Mouse (Mus musculus) thymus, adult 2 months (tissue): ENCODE results near the gene Sgsm3. TPM values are rescaled to one million over a fixed set of nuclear protein-coding genes. Genes with fewer than 3 reads are reported as not detected.

Experiments
- DNase-seq: peaks from one replicate; pipeline ENCODE4 v3.0.0; 2021
- H3K27ac ChIP-seq: fragments of 200-500 bp; 2 replicates; pipeline ENCODE4 v1.5.1; 2012; ENCODE audit warnings: low read length, control low read depth; ENCODE audit not compliant: control insufficient read depth, insufficient read depth
- H3K27me3 ChIP-seq: fragments of 200-500 bp; 2 replicates; pipeline ENCODE4 v1.6.1; 2012; ENCODE audit warnings: mild to moderate bottlenecking, low read length, moderate library complexity, mixed read lengths; ENCODE audit not compliant: control insufficient read depth, insufficient read depth
- H3K36me3 ChIP-seq: fragments of 200-500 bp; 2 replicates; pipeline ENCODE4 v1.6.1; 2012; ENCODE audit warnings: mild to moderate bottlenecking, low read length, moderate library complexity; ENCODE audit not compliant: control insufficient read depth, insufficient read depth
- H3K4me1 ChIP-seq: fragments of 200-500 bp; replicated peaks from 2 replicates; pipeline ENCODE4 v1.6.1; 2012; ENCODE audit warnings: low read length; ENCODE audit not compliant: control insufficient read depth, insufficient read depth
- H3K4me3 ChIP-seq: fragments of 200-500 bp; 2 replicates; pipeline ENCODE4 v1.5.1; 2012; ENCODE audit warnings: mild to moderate bottlenecking, low read length, control low read depth, moderate library complexity; ENCODE audit not compliant: control insufficient read depth, insufficient read depth
- CTCF ChIP-seq: fragments of 200-500 bp; IDR thresholded peaks from 2 replicates; pipeline ENCODE4 v1.5.1; 2012; ENCODE audit warnings: mild to moderate bottlenecking, control low read depth, low read length, moderate library complexity, borderline replicate concordance; ENCODE audit not compliant: control insufficient read depth, poor library complexity, insufficient read depth; ENCODE audit errors: extremely low read depth
- POLR2A ChIP-seq: fragments of 200-500 bp; IDR thresholded peaks from 2 replicates; pipeline ENCODE4 v1.6.1; 2012; ENCODE audit warnings: mild to moderate bottlenecking, low read length, control low read depth, moderate library complexity; ENCODE audit not compliant: control insufficient read depth, poor library complexity, insufficient read depth; ENCODE audit errors: extremely low read depth
- WGBS: fragments of 180-500 bp; shearing (Covaris S2); methylation state at CpG from one replicate; pipeline ENCODE4 v1.1.7; 2018; 5-methylcytosine and 5-hydroxymethylcytosine counted together
- polyA plus RNA-seq: library from polyadenylated mRNA; depleted of rRNA; stranded (reverse); fragments of >200 nt; gene quantifications from 2 replicates; pipeline ENCODE4 v1.2.3, GENCODE M21; 2012

The Sgsm3 gene
- polyA plus RNA-seq, 1 experiment, result 18.5 TPM

GRCm38 (mm10) chr15:81021377-81021776 lies 43.8 kb downstream of the Sgsm3 start:
- TF ChIP-seq CTCF, result no peak
- TF ChIP-seq POLR2A, result no peak
- WGBS, result 65% methylated on average over 6 of the region's 6 CpGs
- H3K4me3 ChIP-seq, result no peak overlapping the region
- no peak for DNase-seq
- H3K4me1 ChIP-seq, result no peaks in the 10 kb centered on the region
- H3K36me3 ChIP-seq, result peaks cover 65% of the 10 kb centered on the region
- H3K27ac ChIP-seq, result no peak overlapping the region
- no peaks in the 10 kb centered on the region for H3K27me3 ChIP-seq

GRCm38 (mm10) chr15:81022437-81022836 lies 44.9 kb downstream of the Sgsm3 start:
- TF ChIP-seq POLR2A (no peak), CTCF (no peak)
- 94% methylated on average over 7 of the region's 7 CpGs for WGBS
- no peak for DNase-seq
- Histone ChIP-seq H3K36me3 (peaks cover 57% of the 10 kb centered on the region), H3K4me3 (no peak overlapping the region), H3K4me1 (no peaks in the 10 kb centered on the region), H3K27me3 (no peaks in the 10 kb centered on the region), H3K27ac (no peak overlapping the region)

- Histone ChIP-seq H3K4me3 (no peak overlapping the region), H3K36me3 (peaks cover 45% of the 10 kb centered on the region), H3K27ac (no peak overlapping the region), H3K4me1 (peaks cover 2% of the 10 kb centered on the region; the same call in 1 of the 2 replicates), H3K27me3 (no peaks in the 10 kb centered on the region)
- no peak for DNase-seq
- TF ChIP-seq POLR2A (no peak), CTCF (no peak)
- 96% methylated on average over 9 of the region's 9 CpGs for WGBS
Observed at GRCm38 (mm10) chr15:81023842-81024241, 46.3 kb downstream of the Sgsm3 start.

GRCm38 (mm10) chr15:81026901-81027300 lies 49.3 kb downstream of the Sgsm3 start:
- WGBS, result 93% methylated on average over 5 of the region's 5 CpGs
- H3K4me3 ChIP-seq, result no peak overlapping the region
- DNase-seq, result no peak
- H3K4me1 ChIP-seq, result peaks cover 2% of the 10 kb centered on the region; the same call in 1 of the 2 replicates
- TF ChIP-seq POLR2A (no peak), CTCF (no peak)
- H3K36me3 ChIP-seq, result peaks cover 14% of the 10 kb centered on the region
- no peaks in the 10 kb centered on the region for H3K27me3 ChIP-seq
- no peak overlapping the region for H3K27ac ChIP-seq

GRCm38 (mm10) chr15:81027378-81028173 lies 50.0 kb downstream of the Sgsm3 start:
- DNase-seq, result peak; percentile 79
- H3K4me1 ChIP-seq, result peaks cover 2% of the 10 kb centered on the region; the same call in 1 of the 2 replicates
- TF ChIP-seq CTCF (peak; percentile 40; the same call in 1 of the 2 replicates), POLR2A (no peak)
- peaks cover 8% of the 10 kb centered on the region for H3K36me3 ChIP-seq
- no peak overlapping the region for H3K4me3 ChIP-seq
- H3K27ac ChIP-seq, result no peak overlapping the region
- no peaks in the 10 kb centered on the region for H3K27me3 ChIP-seq
- WGBS, result 50% methylated on average over 8 of the region's 8 CpGs

GRCm38 (mm10) chr15:81030891-81031425 lies 53.4 kb downstream of the Sgsm3 start:
- Histone ChIP-seq H3K4me1 (peaks cover 34% of the 10 kb centered on the region), H3K27me3 (no peaks in the 10 kb centered on the region), H3K4me3 (no peak overlapping the region), H3K36me3 (no peaks in the 10 kb centered on the region), H3K27ac (no peak overlapping the region)
- no peak for TF ChIP-seq POLR2A
- TF ChIP-seq CTCF, result no peak
- DNase-seq, result no peak
- WGBS, result 91% methylated on average over 10 of the region's 10 CpGs

- 91% methylated on average over 4 of the region's 4 CpGs for WGBS
- Histone ChIP-seq H3K27ac (no peak overlapping the region), H3K36me3 (no peaks in the 10 kb centered on the region; the same call in 1 of the 2 replicates), H3K4me1 (peaks cover 34% of the 10 kb centered on the region), H3K4me3 (no peak overlapping the region), H3K27me3 (no peaks in the 10 kb centered on the region)
- DNase-seq, result no peak
- no peak for TF ChIP-seq POLR2A
- TF ChIP-seq CTCF, result no peak
Observed at GRCm38 (mm10) chr15:81031611-81032010, 54.0 kb downstream of the Sgsm3 start.
